Mouse (Mus musculus): ENCODE results near the gene Hectd4. TPM values are rescaled to one million over a fixed set of nuclear protein-coding genes. Genes with fewer than 3 reads are reported as not detected.
A peak's percentile ranks its signal among the peaks of the same experiment; 100 is the strongest.
"Not testable (repeated sequence)": the region's sequence is repeated elsewhere in the genome, so short reads cannot be mapped to it uniquely, and the experiment has no call there.

Gene Hectd4
- polyA plus RNA-seq, 1 experiment from 2014 or later = 22.6 TPM

DNA sequence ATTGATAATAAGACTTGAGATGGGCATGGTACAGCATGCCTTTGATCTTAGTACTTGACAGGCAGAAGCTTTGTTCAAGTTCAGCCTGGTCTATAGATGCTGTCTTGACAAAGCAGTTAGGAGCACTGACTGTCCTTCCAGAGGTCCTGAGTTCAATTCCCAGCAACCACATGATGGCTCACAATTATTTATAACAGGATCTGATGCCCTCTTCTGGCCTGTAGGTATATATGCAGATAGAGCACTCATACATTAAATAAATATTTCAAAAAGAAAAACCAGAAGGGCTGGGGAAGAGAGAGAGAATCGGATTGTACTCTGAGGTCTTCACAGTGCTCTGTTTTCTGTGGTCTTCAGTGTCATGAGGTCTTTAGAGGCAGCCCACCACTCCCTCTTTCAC is 17.6 kb upstream of the Hectd4 start:
- Histone ChIP-seq H3K9me3 (replicated peaks; ENCODE audit: control insufficient read depth, low read length, poor library complexity, severe bottlenecking) (no peaks in the 10 kb centered on the region), H3K4me3 (ENCODE audit: low read depth, low read length) (no peak overlapping the region), H3K9ac (ENCODE audit: low read depth, low read length) (no peak overlapping the region), H3K27me3 (ENCODE audit: control insufficient read depth, insufficient read depth, low read depth, low read length) (no peaks in the 10 kb centered on the region), H3K4me2 (ENCODE audit: low read length) (no peak overlapping the region), H3K27ac (ENCODE audit: low read length) (no peak overlapping the region), H3K36me3 (ENCODE audit: control insufficient read depth, insufficient read depth, low read length) (peaks cover 12% of the 10 kb centered on the region), H3K4me1 (ENCODE audit: control insufficient read depth, insufficient read depth, low read length) (peaks cover 12% of the 10 kb centered on the region)
- ATAC-seq = no peak
- 77% methylated on average over 1 of the region's 1 CpGs for WGBS

DNA sequence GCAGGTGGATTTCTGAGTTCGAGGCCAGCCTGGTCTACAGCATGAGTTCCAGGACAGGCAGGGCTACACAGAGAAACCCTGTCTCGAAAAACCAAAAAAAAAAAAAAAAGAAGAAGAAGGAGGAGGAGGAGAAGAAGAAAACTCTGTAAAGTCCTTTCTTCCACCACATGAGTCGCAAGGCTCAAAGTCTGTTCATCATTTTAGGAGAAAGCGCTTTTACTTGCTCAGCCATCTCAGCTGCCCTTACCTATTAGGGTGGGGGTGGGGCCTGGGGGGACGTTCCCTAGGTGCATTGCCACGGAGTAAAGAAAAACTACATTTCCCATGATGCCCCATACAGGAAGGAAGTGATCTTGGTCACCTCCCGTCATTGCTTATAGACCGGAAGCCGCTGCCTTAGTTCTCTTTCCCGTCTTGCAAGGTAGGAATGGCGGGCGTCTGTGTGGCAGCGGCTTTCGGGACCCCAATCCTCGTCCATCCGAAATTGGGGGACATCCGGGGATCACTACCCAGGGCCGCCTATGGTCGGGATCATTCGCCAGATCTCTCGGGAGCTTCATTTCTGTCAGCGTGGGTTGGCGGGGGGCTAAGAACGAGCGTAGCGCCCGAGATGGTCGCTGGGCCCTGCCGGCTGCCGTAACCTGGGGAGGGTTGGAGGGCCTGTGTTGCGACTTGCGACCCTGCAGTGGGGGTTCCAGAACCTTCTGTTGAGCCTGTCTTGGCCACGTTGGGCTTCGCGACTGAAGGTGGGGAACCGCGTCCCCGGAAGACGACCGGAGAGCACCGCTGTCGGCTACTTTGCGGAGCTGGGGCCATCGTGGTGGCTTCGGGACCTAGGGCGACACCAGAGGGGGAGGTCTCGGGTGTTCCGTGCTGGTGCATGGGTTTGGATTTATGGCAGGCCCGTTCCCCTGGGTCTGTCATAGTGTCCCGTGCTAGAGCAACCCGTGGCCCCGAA is 15.6 kb upstream of the Hectd4 start, which contains the start of gene Rpl6:
Gene Rpl6 (plus strand): TSS at position 350 of the 958 bp plus-strand sequence.
- H3K9ac ChIP-seq (ENCODE audit: low read depth, low read length) = peak within 1 kb of the TSS; percentile 99
- peak within 1 kb of the TSS; percentile 97 for H3K4me3 ChIP-seq (ENCODE audit: low read depth, low read length)
- H3K27ac ChIP-seq (ENCODE audit: low read length) = peak within 1 kb of the TSS; percentile 87
- H3K4me1 ChIP-seq (ENCODE audit: control insufficient read depth, insufficient read depth, low read length) = peaks cover 12% of the 10 kb centered on the region
- H3K36me3 ChIP-seq (ENCODE audit: control insufficient read depth, insufficient read depth, low read length) = peaks cover 23% of the 10 kb centered on the region
- peak; percentile 95 for ATAC-seq
- H3K27me3 ChIP-seq (ENCODE audit: control insufficient read depth, insufficient read depth, low read depth, low read length) = no peaks in the 10 kb centered on the region
- H3K9me3 ChIP-seq (replicated peaks; ENCODE audit: control insufficient read depth, low read length, poor library complexity, severe bottlenecking) = no peaks in the 10 kb centered on the region
- peak within 1 kb of the TSS; percentile 85 for H3K4me2 ChIP-seq (ENCODE audit: low read length)
- WGBS = 1% methylated on average over 52 of the region's 52 CpGs

DNA sequence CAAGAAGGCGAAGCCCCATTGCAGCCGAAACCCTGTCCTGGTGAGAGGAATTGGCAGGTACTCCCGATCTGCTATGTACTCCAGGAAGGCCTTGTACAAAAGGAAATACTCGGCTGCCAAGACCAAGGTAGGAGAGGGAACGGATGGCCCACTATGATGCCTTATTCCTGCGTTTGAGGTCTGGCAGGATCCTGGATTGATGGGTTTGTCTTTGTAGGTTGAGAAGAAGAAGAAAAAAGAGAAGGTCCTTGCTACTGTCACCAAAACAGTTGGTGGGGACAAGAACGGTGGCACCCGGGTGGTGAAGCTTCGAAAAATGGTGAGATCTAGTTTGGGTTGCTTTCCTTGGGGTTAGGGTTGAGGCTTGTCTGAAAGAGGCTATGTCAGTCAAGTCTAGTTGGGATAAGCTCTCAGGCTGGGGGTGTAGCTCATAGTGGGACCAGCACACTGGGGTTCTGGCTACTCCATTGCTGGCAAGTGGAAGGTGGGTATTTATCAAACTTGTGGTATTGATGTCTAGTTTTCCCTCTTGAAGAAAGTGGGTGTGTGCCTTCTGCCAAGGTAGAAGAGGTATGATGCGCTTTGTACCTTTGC is 14.4 kb upstream of the Hectd4 start:
- peaks cover 12% of the 10 kb centered on the region for H3K4me1 ChIP-seq (ENCODE audit: control insufficient read depth, insufficient read depth, low read length)
- H3K36me3 ChIP-seq (ENCODE audit: control insufficient read depth, insufficient read depth, low read length) = peaks cover 23% of the 10 kb centered on the region
- not testable (repeated sequence) for H3K27ac ChIP-seq (ENCODE audit: low read length); ATAC-seq; H3K9ac ChIP-seq (ENCODE audit: low read depth, low read length); H3K27me3 ChIP-seq (ENCODE audit: control insufficient read depth, insufficient read depth, low read depth, low read length); H3K9me3 ChIP-seq (replicated peaks; ENCODE audit: control insufficient read depth, low read length, poor library complexity, severe bottlenecking); H3K4me3 ChIP-seq (ENCODE audit: low read depth, low read length)
- WGBS = 82% methylated on average over 7 of the region's 10 CpGs
- H3K4me2 ChIP-seq (ENCODE audit: low read length) = peak overlapping the region; percentile 85

DNA sequence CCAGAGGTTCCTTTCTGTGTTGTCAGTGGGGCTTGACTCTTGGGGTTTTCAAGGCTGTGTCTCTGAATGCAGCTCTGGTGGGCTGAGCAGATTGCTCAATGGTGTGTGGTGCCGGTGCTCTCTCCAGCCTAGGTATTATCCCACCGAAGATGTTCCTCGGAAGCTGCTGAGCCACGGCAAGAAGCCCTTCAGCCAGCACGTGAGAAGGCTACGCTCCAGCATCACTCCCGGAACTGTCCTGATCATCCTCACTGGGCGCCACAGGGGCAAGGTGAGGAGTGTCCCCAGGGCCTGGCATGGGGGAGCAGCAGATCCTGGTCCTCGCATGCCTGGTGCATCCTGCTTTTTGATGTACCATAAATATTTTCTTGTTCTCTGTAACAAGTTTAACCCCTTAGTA is 13.5 kb upstream of the Hectd4 start:
- H3K4me1 ChIP-seq (ENCODE audit: control insufficient read depth, insufficient read depth, low read length) = peaks cover 12% of the 10 kb centered on the region
- H3K27ac ChIP-seq (ENCODE audit: low read length) = no peak overlapping the region
- H3K4me2 ChIP-seq (ENCODE audit: low read length) = no peak overlapping the region
- H3K9ac ChIP-seq (ENCODE audit: low read depth, low read length) = no peak overlapping the region
- peaks cover 29% of the 10 kb centered on the region for H3K36me3 ChIP-seq (ENCODE audit: control insufficient read depth, insufficient read depth, low read length)
- WGBS = 80% methylated on average over 9 of the region's 9 CpGs
- H3K9me3 ChIP-seq (replicated peaks; ENCODE audit: control insufficient read depth, low read length, poor library complexity, severe bottlenecking) = no peaks in the 10 kb centered on the region
- no peaks in the 10 kb centered on the region for H3K27me3 ChIP-seq (ENCODE audit: control insufficient read depth, insufficient read depth, low read depth, low read length)
- no peak for ATAC-seq
- H3K4me3 ChIP-seq (ENCODE audit: low read depth, low read length) = no peak overlapping the region

DNA sequence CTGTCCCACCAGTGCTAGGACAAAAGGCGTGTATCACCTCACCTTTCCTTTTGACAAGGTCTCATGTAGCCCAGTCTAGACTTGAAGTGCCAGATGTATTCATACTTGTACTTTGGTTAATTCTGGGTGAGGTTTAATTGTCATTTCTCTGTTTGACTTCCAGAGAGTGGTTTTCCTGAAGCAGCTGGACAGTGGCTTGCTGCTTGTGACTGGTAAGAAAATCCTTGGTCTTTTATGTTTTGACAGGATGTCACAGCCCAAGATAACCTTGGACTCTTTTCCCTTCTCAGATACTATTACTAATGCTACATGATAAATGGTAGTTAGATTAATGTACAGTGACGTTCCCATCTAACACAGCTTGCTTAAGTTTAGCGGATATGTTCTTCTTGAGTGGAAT is 13.0 kb upstream of the Hectd4 start:
- WGBS = 90% methylated on average over 3 of the region's 3 CpGs
- ATAC-seq = no peak
- Histone ChIP-seq H3K27me3 (ENCODE audit: control insufficient read depth, insufficient read depth, low read depth, low read length) (no peaks in the 10 kb centered on the region), H3K9me3 (replicated peaks; ENCODE audit: control insufficient read depth, low read length, poor library complexity, severe bottlenecking) (no peaks in the 10 kb centered on the region), H3K4me2 (ENCODE audit: low read length) (no peak overlapping the region), H3K27ac (ENCODE audit: low read length) (no peak overlapping the region), H3K4me3 (ENCODE audit: low read depth, low read length) (no peak overlapping the region), H3K4me1 (ENCODE audit: control insufficient read depth, insufficient read depth, low read length) (peaks cover 12% of the 10 kb centered on the region), H3K9ac (ENCODE audit: low read depth, low read length) (no peak overlapping the region), H3K36me3 (ENCODE audit: control insufficient read depth, insufficient read depth, low read length) (peaks cover 33% of the 10 kb centered on the region)

DNA sequence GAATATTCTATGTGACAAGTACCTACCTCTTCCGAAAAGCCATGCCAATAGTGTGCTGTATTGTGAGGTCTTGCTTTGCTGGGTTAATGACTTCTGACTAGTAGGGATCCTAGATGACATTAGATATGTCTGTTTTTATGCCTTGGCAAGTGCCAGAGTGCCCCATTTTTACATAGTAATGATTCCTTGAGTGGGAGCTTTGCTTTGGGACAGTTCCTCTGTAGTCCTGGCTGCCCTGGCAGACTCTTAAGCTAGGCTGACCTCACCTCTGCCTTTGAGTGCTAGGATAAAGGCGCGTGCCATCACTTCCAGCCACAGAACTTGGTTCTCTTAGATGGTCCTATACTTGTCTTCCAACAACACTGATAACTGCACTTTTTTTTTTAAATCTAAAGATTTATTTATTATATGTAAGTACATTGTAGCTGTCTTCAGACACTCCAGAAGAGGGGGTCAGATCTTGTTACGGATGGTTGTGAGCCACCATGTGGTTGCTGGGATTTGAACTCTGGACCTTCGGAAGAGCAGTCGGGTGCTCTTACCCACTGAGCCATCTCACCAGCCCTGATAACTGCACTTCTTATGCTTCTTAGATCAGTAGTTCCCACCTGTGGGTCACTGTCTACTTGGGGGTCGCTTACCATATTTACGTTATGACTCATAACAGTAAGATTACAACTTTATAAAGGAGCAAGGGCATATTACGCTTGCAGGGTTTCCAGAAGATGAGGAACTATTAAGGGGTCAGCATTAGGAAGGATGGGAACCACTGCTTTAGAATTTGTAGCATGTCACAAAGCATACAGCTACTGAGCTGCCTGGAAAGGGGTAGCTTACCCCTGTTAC is 10.0 kb upstream of the Hectd4 start:
- H3K27ac ChIP-seq (ENCODE audit: low read length) = no peak overlapping the region
- no peak for ATAC-seq
- H3K36me3 ChIP-seq (ENCODE audit: control insufficient read depth, insufficient read depth, low read length) = peaks cover 42% of the 10 kb centered on the region
- H3K4me3 ChIP-seq (ENCODE audit: low read depth, low read length) = no peak overlapping the region
- no peak overlapping the region for H3K4me2 ChIP-seq (ENCODE audit: low read length)
- no peak overlapping the region for H3K9ac ChIP-seq (ENCODE audit: low read depth, low read length)
- WGBS = 91% methylated on average over 9 of the region's 9 CpGs
- no peaks in the 10 kb centered on the region for H3K27me3 ChIP-seq (ENCODE audit: control insufficient read depth, insufficient read depth, low read depth, low read length)
- peaks cover 12% of the 10 kb centered on the region for H3K4me1 ChIP-seq (ENCODE audit: control insufficient read depth, insufficient read depth, low read length)
- H3K9me3 ChIP-seq (replicated peaks; ENCODE audit: control insufficient read depth, low read length, poor library complexity, severe bottlenecking) = no peaks in the 10 kb centered on the region

DNA sequence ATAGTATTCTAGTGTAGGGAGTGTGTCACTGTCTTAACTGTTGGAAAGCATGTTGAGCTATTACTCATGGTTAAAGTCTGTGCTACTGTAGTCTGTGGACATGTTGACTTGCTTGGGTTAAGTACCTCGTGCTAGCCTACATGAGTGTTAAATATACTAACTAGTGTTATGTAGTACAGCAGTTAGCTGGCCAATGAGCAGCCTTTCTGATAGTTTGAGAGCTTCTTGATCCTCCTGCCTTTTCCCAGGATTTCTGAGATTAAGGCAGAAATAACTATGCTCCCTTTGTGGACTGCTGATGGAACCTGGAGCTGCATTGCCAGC is 9.5 kb upstream of the Hectd4 start:
- H3K27ac ChIP-seq (ENCODE audit: low read length) = no peak overlapping the region
- no peaks in the 10 kb centered on the region for H3K9me3 ChIP-seq (replicated peaks; ENCODE audit: control insufficient read depth, low read length, poor library complexity, severe bottlenecking)
- no peaks in the 10 kb centered on the region for H3K27me3 ChIP-seq (ENCODE audit: control insufficient read depth, insufficient read depth, low read depth, low read length)
- peaks cover 8% of the 10 kb centered on the region for H3K4me1 ChIP-seq (ENCODE audit: control insufficient read depth, insufficient read depth, low read length)
- no peak overlapping the region for H3K4me2 ChIP-seq (ENCODE audit: low read length)
- no peak for ATAC-seq
- peaks cover 42% of the 10 kb centered on the region for H3K36me3 ChIP-seq (ENCODE audit: control insufficient read depth, insufficient read depth, low read length)
- 83% methylated on average over 1 of the region's 1 CpGs for WGBS
- H3K9ac ChIP-seq (ENCODE audit: low read depth, low read length) = no peak overlapping the region
- H3K4me3 ChIP-seq (ENCODE audit: low read depth, low read length) = no peak overlapping the region

DNA sequence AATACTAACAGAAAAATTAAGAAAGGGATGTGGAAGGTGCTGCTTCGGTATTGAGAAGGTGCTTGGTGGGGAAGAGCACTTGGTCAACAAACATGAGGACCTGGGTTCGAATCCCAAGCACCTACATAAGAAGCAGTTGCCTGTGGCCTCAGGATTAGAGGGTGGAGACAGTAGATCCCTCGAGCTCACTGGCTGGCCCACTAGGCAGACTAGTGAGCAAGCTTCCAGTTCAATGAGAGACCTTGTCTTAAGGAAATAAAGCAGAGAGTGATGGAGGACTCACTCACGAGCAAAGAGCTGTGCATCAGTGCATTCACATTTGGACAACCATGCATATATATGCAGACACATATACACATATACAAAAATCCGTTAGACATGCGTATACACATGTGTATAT is 7.9 kb upstream of the Hectd4 start:
- no peak overlapping the region for H3K27ac ChIP-seq (ENCODE audit: low read length)
- no peak for ATAC-seq
- H3K36me3 ChIP-seq (ENCODE audit: control insufficient read depth, insufficient read depth, low read length) = peaks cover 33% of the 10 kb centered on the region
- H3K4me2 ChIP-seq (ENCODE audit: low read length) = no peak overlapping the region
- H3K9me3 ChIP-seq (replicated peaks; ENCODE audit: control insufficient read depth, low read length, poor library complexity, severe bottlenecking) = no peaks in the 10 kb centered on the region
- no peak overlapping the region for H3K4me3 ChIP-seq (ENCODE audit: low read depth, low read length)
- H3K27me3 ChIP-seq (ENCODE audit: control insufficient read depth, insufficient read depth, low read depth, low read length) = no peaks in the 10 kb centered on the region
- 91% methylated on average over 6 of the region's 6 CpGs for WGBS
- H3K4me1 ChIP-seq (ENCODE audit: control insufficient read depth, insufficient read depth, low read length) = no peaks in the 10 kb centered on the region
- H3K9ac ChIP-seq (ENCODE audit: low read depth, low read length) = no peak overlapping the region

All from midbrain, embryonic 16.5 days (tissue).